Mouse (Mus musculus) limb, embryonic 11.5 days (tissue): ENCODE results near the gene Pde3a. TPM values are rescaled to one million over a fixed set of nuclear protein-coding genes. Genes with fewer than 3 reads are reported as not detected.

ENCODE experiments used
- ATAC-seq: fragments of 200-750 bp; cut with Nextera tagmentation; 2 replicates; pipeline ENCODE4 v1.8.0; 2017; ENCODE audit warnings: low read depth; ENCODE audit not compliant: insufficient number of reproducible peaks, low FRiP score, low TSS enrichment
- DNase-seq: peaks from one replicate; pipeline ENCODE4 v3.0.0-alpha.2; 2015; ENCODE audit warnings: low spot score
- H3K27ac ChIP-seq: fragments of 300-500 bp; sonication (generic); replicated peaks from 2 replicates; pipeline ENCODE4 v1.5.1; 2014; ENCODE audit warnings: low read depth, mild to moderate bottlenecking, low read length
- H3K27me3 ChIP-seq: fragments of 300-500 bp; sonication (generic); 2 replicates; pipeline ENCODE4 v1.6.1; 2014; ENCODE audit warnings: mild to moderate bottlenecking, low read length, mixed read lengths; ENCODE audit not compliant: control insufficient read depth, insufficient read depth
- H3K36me3 ChIP-seq: fragments of 300-500 bp; sonication (generic); 2 replicates; pipeline ENCODE4 v1.6.1; 2014; ENCODE audit warnings: mild to moderate bottlenecking, low read length, moderate library complexity, mixed read lengths; ENCODE audit not compliant: control insufficient read depth, insufficient read depth
- H3K4me1 ChIP-seq: fragments of 300-500 bp; sonication (generic); 2 replicates; pipeline ENCODE4 v1.6.1; 2014; ENCODE audit warnings: low read length, mixed read lengths; ENCODE audit not compliant: control insufficient read depth, insufficient read depth
- H3K4me2 ChIP-seq: fragments of 300-500 bp; sonication (generic); 2 replicates; pipeline ENCODE4 v1.6.1; 2014; ENCODE audit warnings: low read depth, mild to moderate bottlenecking, moderate library complexity; ENCODE audit not compliant: severe bottlenecking
- H3K4me3 ChIP-seq: fragments of 300-500 bp; sonication (generic); 2 replicates; pipeline ENCODE4 v1.5.1; 2014; ENCODE audit warnings: low read depth, low read length
- H3K9ac ChIP-seq: fragments of 300-500 bp; sonication (generic); 2 replicates; pipeline ENCODE4 v1.6.1; 2014; ENCODE audit warnings: mild to moderate bottlenecking, low read length
- H3K9me3 ChIP-seq: fragments of 300-500 bp; sonication (generic); 2 replicates; pipeline ENCODE4 v1.6.1; 2016; ENCODE audit warnings: low read length; ENCODE audit not compliant: control insufficient read depth
- WGBS: fragments of 180-500 bp; shearing (Covaris S2); extraction: QIAGEN DNeasy Blood & Tissue Kit; methylation state at CpG from one replicate; pipeline ENCODE4 v1.1.7; 2014; 5-methylcytosine and 5-hydroxymethylcytosine counted together
- polyA plus RNA-seq: library from polyadenylated mRNA; unstranded; fragments of >200 nt; fragmentation: Nextera tagmentation; extraction: Ambion mirVana; gene quantifications from 2 replicates; pipeline ENCODE4 v1.2.1, GENCODE M21; 2014

The Pde3a gene
- polyA plus RNA-seq, 1 experiment from 2014 or later, result 3.3 TPM

DNA sequence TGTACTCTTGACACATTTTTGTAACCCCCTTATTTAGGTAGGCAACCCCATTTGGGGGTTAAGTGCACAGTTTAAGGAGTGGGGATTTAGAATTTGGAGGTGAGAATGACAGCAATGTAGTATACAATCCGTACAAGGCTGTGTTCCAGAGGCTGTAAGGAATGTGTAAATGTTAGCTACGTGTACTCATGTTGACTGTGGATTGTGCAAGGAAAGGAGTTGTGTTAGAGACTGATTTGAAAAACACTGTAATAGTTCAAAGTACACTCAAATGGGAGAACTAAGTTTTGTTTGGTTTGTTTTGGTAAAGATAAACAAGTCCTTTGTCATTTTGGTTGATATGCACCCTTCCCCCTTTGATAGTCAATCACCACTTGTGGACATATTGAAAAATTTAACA, 273.5 kb downstream of the Pde3a start:
- no peaks in the 10 kb centered on the region for H3K9me3 ChIP-seq
- ATAC-seq (no peak), DNase-seq (no peak)
- H3K4me1 ChIP-seq, result no peaks in the 10 kb centered on the region
- no peak overlapping the region for H3K4me3 ChIP-seq
- H3K9ac ChIP-seq, result no peak overlapping the region
- WGBS, result 75% methylated on average over 2 of the region's 2 CpGs
- no peaks in the 10 kb centered on the region for H3K36me3 ChIP-seq
- H3K4me2 ChIP-seq, result no peak overlapping the region
- H3K27ac ChIP-seq, result no peak overlapping the region
- H3K27me3 ChIP-seq, result no peaks in the 10 kb centered on the region

DNA sequence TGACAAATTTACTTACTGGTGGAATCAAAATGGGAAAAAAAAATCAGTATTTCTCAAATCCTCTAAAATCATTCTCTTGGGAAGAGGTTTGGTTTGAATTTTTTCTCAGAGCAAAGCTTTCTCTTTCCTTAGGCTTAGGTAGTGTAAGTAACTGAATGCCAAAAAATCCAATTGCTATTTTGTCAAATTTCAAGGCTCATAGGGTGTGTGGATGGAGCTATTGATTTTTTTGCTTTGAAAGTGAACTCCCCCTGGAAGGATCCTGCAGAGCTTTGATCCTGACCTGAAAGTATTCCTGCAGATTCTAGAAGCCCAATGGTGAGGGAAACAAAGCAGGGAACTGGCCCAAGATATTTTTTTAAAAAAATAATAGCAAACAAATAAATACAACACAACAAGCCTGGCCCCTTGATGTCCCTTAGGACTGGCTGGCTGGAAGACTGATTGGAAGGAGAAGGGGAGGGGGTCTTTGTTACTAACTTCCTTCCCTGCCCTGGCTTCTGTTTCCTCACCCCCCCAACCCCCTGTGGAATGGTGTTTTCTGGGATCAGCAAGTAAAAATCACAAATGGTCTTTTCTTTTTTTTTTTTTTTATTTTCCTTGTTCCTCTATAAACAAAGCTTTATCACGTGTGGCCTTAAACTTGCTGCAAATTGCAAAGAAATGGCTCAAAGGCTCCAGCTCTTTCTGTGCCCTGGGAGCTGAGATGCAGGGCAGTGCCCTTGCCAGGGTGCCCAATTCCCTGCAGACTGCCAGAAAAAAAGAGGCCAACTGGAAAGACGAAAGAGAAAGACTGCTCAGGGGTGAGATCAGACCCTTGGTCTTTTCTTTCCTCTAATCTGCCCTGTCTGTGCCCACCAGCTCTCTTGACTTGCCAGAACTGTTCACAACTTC, 274.9 kb downstream of the Pde3a start, which contains the start of gene Slco1c1:
TSS of gene Slco1c1 (plus strand) at position 622 of the 894 bp plus-strand sequence.
- ATAC-seq, result no peak
- Histone ChIP-seq H3K4me3 (no peak within 1 kb of the TSS), H3K4me1 (no peaks in the 10 kb centered on the region), H3K27me3 (no peaks in the 10 kb centered on the region), H3K36me3 (no peaks in the 10 kb centered on the region), H3K4me2 (no peak within 1 kb of the TSS), H3K27ac (no peak within 1 kb of the TSS), H3K9ac (no peak within 1 kb of the TSS), H3K9me3 (no peaks in the 10 kb centered on the region)
- 70% methylated on average over 2 of the region's 2 CpGs for WGBS
- DNase-seq, result no peak

DNA sequence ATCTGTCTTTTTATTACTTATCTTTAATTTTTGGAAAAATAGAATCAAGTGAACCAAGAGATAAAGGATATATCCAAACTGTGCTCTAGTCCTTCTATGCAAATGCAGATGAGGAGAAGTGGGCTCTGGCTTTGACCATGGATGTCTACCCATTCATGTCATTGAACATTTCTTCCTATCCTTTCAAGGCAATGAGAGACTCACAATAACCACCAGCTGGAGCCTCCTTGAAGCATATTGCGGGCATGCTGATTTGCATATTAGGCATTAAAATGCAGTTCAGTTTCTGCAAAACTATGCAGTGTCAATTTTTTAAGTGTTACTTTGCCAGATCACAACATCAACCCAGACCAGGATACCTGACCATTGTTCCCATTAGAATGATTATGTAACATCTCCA, 276.7 kb downstream of the Pde3a start:
- ATAC-seq, result no peak
- WGBS, result 92% methylated on average over 1 of the region's 1 CpGs

DNA sequence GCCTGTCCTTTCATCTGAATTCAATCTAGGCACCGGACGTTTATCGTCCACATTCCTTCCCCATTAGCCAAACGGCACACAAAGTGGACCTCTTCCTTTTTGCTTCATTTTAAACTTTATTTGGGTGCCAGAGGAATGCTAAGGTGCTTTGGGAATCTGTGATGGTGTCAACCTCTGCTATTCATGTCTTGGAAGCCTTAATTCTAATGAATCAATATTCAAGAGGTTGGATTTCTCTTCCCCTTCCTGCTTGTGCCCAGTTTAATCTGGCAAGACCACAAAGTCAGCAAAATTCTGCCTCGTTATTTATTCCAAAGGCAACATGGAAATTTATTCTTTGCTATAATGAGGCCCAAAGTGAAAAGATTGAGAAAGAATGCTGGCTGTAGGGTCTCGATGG, 281.8 kb downstream of the Pde3a start:
- no peak for ATAC-seq
- H3K9me3 ChIP-seq, result no peaks in the 10 kb centered on the region
- WGBS, result 61% methylated on average over 6 of the region's 6 CpGs

More for the DNA sequence above, 276.7 kb downstream of the Pde3a start:
- no peak overlapping the region for H3K4me2 ChIP-seq
- H3K9ac ChIP-seq, result no peak overlapping the region
- H3K27ac ChIP-seq, result no peak overlapping the region
- no peaks in the 10 kb centered on the region for H3K9me3 ChIP-seq
- DNase-seq, result no peak
- no peak overlapping the region for H3K4me3 ChIP-seq
- no peaks in the 10 kb centered on the region for H3K4me1 ChIP-seq
- H3K36me3 ChIP-seq, result no peaks in the 10 kb centered on the region
- no peaks in the 10 kb centered on the region for H3K27me3 ChIP-seq

DNA sequence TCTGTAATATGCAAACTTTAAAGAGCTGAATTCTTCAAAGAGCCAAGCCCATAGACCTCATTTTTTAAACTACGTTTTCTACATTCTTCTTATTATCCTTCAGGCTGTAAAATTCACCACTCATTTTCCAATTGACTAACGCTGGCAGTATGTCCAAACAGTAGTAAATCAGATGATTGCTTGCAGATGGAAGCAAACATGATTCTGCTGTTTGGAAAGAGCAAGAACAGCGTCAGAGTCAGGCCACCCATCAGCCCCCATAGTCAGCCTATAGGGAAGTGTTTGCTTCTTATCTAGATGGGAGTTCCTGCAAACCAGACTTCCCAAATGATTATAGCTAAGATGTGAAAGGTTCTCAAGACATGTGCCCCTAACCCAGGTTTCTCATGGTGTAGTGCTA, 288.2 kb downstream of the Pde3a start:
- DNase-seq, result no peak
- no peaks in the 10 kb centered on the region for H3K27me3 ChIP-seq
- WGBS, result 9% methylated on average over 3 of the region's 3 CpGs
- H3K4me1 ChIP-seq, result no peaks in the 10 kb centered on the region
- no peaks in the 10 kb centered on the region for H3K36me3 ChIP-seq
- H3K9me3 ChIP-seq, result no peaks in the 10 kb centered on the region
- no peak for ATAC-seq
- no peak overlapping the region for H3K9ac ChIP-seq
- no peak overlapping the region for H3K4me3 ChIP-seq
- no peak overlapping the region for H3K4me2 ChIP-seq
- no peak overlapping the region for H3K27ac ChIP-seq

More for the DNA sequence above, 281.8 kb downstream of the Pde3a start:
- no peaks in the 10 kb centered on the region for H3K27me3 ChIP-seq
- no peak for DNase-seq
- no peak overlapping the region for H3K4me3 ChIP-seq
- H3K9ac ChIP-seq, result no peak overlapping the region
- H3K4me2 ChIP-seq, result no peak overlapping the region
- no peaks in the 10 kb centered on the region for H3K4me1 ChIP-seq
- no peak overlapping the region for H3K27ac ChIP-seq
- no peaks in the 10 kb centered on the region for H3K36me3 ChIP-seq

DNA sequence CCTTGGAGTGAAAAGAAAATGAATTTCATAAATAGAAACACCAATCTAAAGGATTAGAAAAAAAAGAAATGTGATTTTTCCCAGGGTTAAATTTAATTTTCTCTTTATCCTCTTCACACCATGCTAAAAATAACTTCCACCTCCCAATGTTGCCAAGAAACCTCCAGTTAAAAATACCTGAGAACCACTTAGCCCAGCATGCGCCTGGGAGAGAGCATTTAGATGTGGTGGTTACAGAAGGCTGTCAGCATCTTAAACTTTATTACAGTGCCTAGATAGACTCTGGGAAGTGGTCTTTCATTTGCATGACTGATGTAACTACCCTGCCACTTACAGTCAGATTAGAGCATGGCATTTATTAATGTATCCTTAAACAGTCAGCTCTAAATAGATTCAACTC, 292.1 kb downstream of the Pde3a start:
- H3K36me3 ChIP-seq, result no peaks in the 10 kb centered on the region
- 57% methylated on average over 1 of the region's 1 CpGs for WGBS
- H3K27ac ChIP-seq, result no peak overlapping the region
- DNase-seq (no peak), ATAC-seq (no peak)
- H3K27me3 ChIP-seq, result no peaks in the 10 kb centered on the region
- no peaks in the 10 kb centered on the region for H3K9me3 ChIP-seq
- no peak overlapping the region for H3K4me3 ChIP-seq
- no peak overlapping the region for H3K4me2 ChIP-seq
- no peak overlapping the region for H3K9ac ChIP-seq
- no peaks in the 10 kb centered on the region for H3K4me1 ChIP-seq

DNA sequence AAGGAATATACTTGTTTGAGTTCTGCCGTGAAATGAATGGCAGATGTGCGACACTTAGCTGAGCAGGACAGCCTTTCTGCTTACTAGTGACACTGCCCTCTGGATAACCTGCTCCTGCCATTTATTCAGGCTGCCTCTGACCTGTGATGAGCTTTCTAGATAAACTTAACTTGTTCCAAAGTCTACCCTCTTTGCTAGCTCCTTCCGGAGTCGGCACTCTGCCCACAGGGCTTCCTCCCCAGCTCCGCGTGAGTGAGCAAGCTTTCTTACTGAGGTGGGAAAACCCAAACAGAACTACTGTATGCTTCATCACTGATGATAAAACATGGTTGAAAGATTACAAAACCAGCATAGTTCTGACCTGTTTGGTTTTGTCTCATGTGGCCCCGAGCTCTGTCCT, 294.3 kb downstream of the Pde3a start:
- Histone ChIP-seq H3K4me2 (no peak overlapping the region), H3K27ac (no peak overlapping the region), H3K27me3 (no peaks in the 10 kb centered on the region), H3K9ac (no peak overlapping the region), H3K9me3 (no peaks in the 10 kb centered on the region), H3K36me3 (no peaks in the 10 kb centered on the region), H3K4me3 (no peak overlapping the region), H3K4me1 (no peaks in the 10 kb centered on the region)
- ATAC-seq, result no peak
- no peak for DNase-seq
- 84% methylated on average over 7 of the region's 7 CpGs for WGBS
